ENCODE assay signal across 37 mouse cellular contexts in the genomic region with DNA sequence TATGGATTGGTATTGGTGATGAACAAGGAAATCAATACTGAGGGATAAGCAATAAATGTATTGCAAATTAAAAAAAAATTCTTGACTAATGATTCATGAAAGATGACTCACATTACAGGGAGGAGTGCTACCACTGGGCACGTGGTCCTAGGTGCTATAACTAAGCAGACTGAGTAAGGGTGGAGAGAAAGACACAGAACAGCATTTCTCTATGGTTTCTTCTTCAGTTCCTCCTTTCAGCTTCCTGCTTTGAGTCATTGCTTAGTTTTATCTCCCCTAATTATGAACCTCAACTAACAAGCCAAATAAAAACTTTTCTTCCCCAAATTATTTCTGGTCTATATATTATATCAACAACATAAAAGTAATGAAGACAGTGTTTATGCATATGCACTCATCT. TPM values are rescaled to one million over a fixed set of nuclear protein-coding genes. Genes with fewer than 3 reads are reported as not detected.
"Had no signal": no experiment of that assay in that cellular context is flagged by ENCODE, and none has a peak within 500 bp of the region (broad histone marks: within the 10 kb centered on the region; RNA-seq: fewer than 3 reads in every experiment).

No protein-coding gene starts in this region.

- H3K27ac ChIP-seq: heart, embryonic 13.5 days; heart, embryonic 15.5 days; hindbrain, embryonic 10.5 days; hindbrain, embryonic 12.5 days; hindbrain, embryonic 13.5 days; hindbrain, embryonic 14.5 days; hindbrain, embryonic 15.5 days; hindbrain, postnatal 0 days; intestine, embryonic 15.5 days; kidney, embryonic 15.5 days; kidney, postnatal 0 days; layer of hippocampus, adult 2 months; left cerebral cortex, adult 2 months had no signal

- DNase-seq: heart, postnatal 10 days; heart, postnatal 14 days; heart, postnatal 36 days; heart, postnatal 4 days; kidney, adult 11 months; kidney, adult 18-20 months; kidney, adult 2 months; kidney, adult 8-10 months; kidney, adult 9 months; kidney, postnatal 10 days; kidney, postnatal 14 days; kidney, postnatal 25 days; kidney, postnatal 36 days; kidney, postnatal 4 days; layer of hippocampus, adult 9-11 months; layer of hippocampus, postnatal 36 days had no signal

- H3K36me3 ChIP-seq: heart, embryonic 12.5 days; heart, embryonic 13.5 days; heart, embryonic 15.5 days; hindbrain, embryonic 10.5 days; hindbrain, embryonic 12.5 days; hindbrain, embryonic 13.5 days; hindbrain, embryonic 15.5 days; intestine, embryonic 15.5 days; kidney, embryonic 15.5 days had no signal

- H3K27me3 ChIP-seq: heart, embryonic 12.5 days; heart, embryonic 13.5 days; heart, embryonic 15.5 days; hindbrain, embryonic 12.5 days; hindbrain, embryonic 13.5 days; hindbrain, embryonic 15.5 days; intestine, embryonic 15.5 days; kidney, embryonic 15.5 days had no signal

- H3K4me1 ChIP-seq: heart, embryonic 12.5 days; heart, embryonic 13.5 days; heart, embryonic 15.5 days; hindbrain, embryonic 10.5 days; hindbrain, embryonic 12.5 days; hindbrain, embryonic 13.5 days; hindbrain, embryonic 15.5 days; intestine, embryonic 15.5 days; kidney, embryonic 15.5 days had no signal

- H3K4me3 ChIP-seq: heart, embryonic 12.5 days; heart, embryonic 13.5 days; heart, embryonic 15.5 days; hindbrain, embryonic 10.5 days; hindbrain, embryonic 12.5 days; hindbrain, embryonic 13.5 days; hindbrain, embryonic 15.5 days; intestine, embryonic 15.5 days; kidney, embryonic 15.5 days; layer of hippocampus, adult 2 months; left cerebral cortex, adult 2 months had no signal

- ATAC-seq: hindbrain, embryonic 16.5 days; hindbrain, postnatal 0 days; inflammation-experienced regulatory T-cells, adult 6 months; intestine, embryonic 15.5 days; intestine, embryonic 16.5 days had no signal

- H3K9me3 ChIP-seq: heart, embryonic 12.5 days; heart, embryonic 13.5 days; heart, embryonic 15.5 days; hindbrain, embryonic 10.5 days; hindbrain, embryonic 12.5 days; hindbrain, embryonic 13.5 days; hindbrain, embryonic 15.5 days; intestine, embryonic 15.5 days; kidney, embryonic 15.5 days had no signal

- H3K4me2 ChIP-seq: heart, embryonic 11.5 days; heart, embryonic 12.5 days; heart, embryonic 13.5 days; heart, embryonic 15.5 days; hindbrain, embryonic 12.5 days; hindbrain, embryonic 13.5 days; hindbrain, embryonic 14.5 days; hindbrain, embryonic 15.5 days; intestine, embryonic 15.5 days; kidney, embryonic 15.5 days had no signal

- H3K9ac ChIP-seq: heart, embryonic 12.5 days; heart, embryonic 13.5 days; heart, embryonic 15.5 days; hindbrain, embryonic 12.5 days; hindbrain, embryonic 13.5 days; hindbrain, embryonic 14.5 days; hindbrain, embryonic 15.5 days; intestine, embryonic 15.5 days; kidney, embryonic 15.5 days had no signal

RNA-seq across cellular contexts. Expression of a gene that starts 26.2 kb away (rescaled TPM):
- total RNA-seq: heart, postnatal 10 days; heart, postnatal 14 days; heart, postnatal 25 days; heart, postnatal 36 days; heart, postnatal 4 days; hematopoietic stem cell, adult 5-6 weeks had no signal
- polyA plus RNA-seq: heart, embryonic 12.5 days; heart, postnatal 0 days; inflammation-experienced regulatory T-cells, adult 6 months; kidney, adult 2 months had no signal
